Mouse (Mus musculus) left cerebral cortex, postnatal 36 days (tissue): ENCODE measurements around the gene Csdc2. TPM values are rescaled to one million over a fixed set of nuclear protein-coding genes. Genes with fewer than 3 reads are reported as not detected.

Experiments used
- DNase-seq, 2 experiments: peaks; one replicate each; pipeline ENCODE4 v3.0.0; 2021 to 2022; ENCODE audit warnings: low spot score in 2 of 2, mixed read lengths in 1 of 2
- intact Hi-C: fragments of 180-260 bp; cut with DNase I; formaldehyde crosslinking; loops from one replicate; pipeline ENCODE4 v1.15.1; 2025
- total RNA-seq, 2 experiments: library from RNA; stranded (reverse); gene quantifications; 2 replicates each; pipeline ENCODE4 v1.2.3; 2021

Gene Csdc2
- total RNA-seq, 2 experiments from 2014 or later = 83.6 to 86.1 TPM

- intact Hi-C loops = no loop called here
- DNase-seq = no peak
These were observed 15.9 kb upstream of the Csdc2 start for GRCm38 (mm10) chr15:81920546-81921217.

GRCm38 (mm10) chr15:81921255-81921654, 15.3 kb upstream of the Csdc2 start:
- intact Hi-C loops = no loop called here
- no peak for DNase-seq

- no peak for DNase-seq
- intact Hi-C loops = no loop called here
These were observed 11.6 kb upstream of the Csdc2 start for GRCm38 (mm10) chr15:81924933-81925332.

GRCm38 (mm10) chr15:81925760-81926445, 10.7 kb upstream of the Csdc2 start, which contains the start of gene Polr3h:
Gene Polr3h (minus strand): TSS chr15:81926240.
- intact Hi-C loops = no loop called here
- peak; percentile 91 for DNase-seq

GRCm38 (mm10) chr15:81926446-81926822, 10.1 kb upstream of the Csdc2 start:
- intact Hi-C loops = no loop called here
- DNase-seq = no peak

- DNase-seq = no peak
- intact Hi-C loops = no loop called here
These were observed 8.8 kb upstream of the Csdc2 start for GRCm38 (mm10) chr15:81927741-81928140.

- DNase-seq = no peak
- intact Hi-C loops = no loop called here
These were observed 8.3 kb upstream of the Csdc2 start for GRCm38 (mm10) chr15:81928277-81928676.

- intact Hi-C loops = no loop called here
- peak; percentile 72 for DNase-seq
These were observed 3.5 kb upstream of the Csdc2 start for GRCm38 (mm10) chr15:81932951-81933470.

- intact Hi-C loops = no loop called here
These were observed 2.6 kb upstream of the Csdc2 start for GRCm38 (mm10) chr15:81933986-81934385.

GRCm38 (mm10) chr15:81935869-81936637, 506 bp upstream of the Csdc2 start:
- intact Hi-C loops = no loop called here
- no peak for DNase-seq

More at GRCm38 (mm10) chr15:81933986-81934385, 2.6 kb upstream of the Csdc2 start:
- no peak for DNase-seq

GRCm38 (mm10) chr15:81937098-81937972, 776 bp downstream of the Csdc2 start:
- DNase-seq = peak; percentile 72 to 79
- intact Hi-C loops = no loop called here

- no peak for DNase-seq
- intact Hi-C loops = loop anchor here (2.0 kb wide), 1 partner anchor 21 kb away; no protein-coding TSS in a partner anchor
These were observed 1.7 kb downstream of the Csdc2 start for GRCm38 (mm10) chr15:81938246-81938645.

- intact Hi-C loops = loop anchor here (2.0 kb wide), 1 partner anchor 20 kb away; no protein-coding TSS in a partner anchor
- DNase-seq = no peak
These were observed 2.7 kb downstream of the Csdc2 start for GRCm38 (mm10) chr15:81939157-81939715.

- no peak for DNase-seq
- intact Hi-C loops = loop anchor here (2.0 kb wide), 1 partner anchor 19 kb away; no protein-coding TSS in a partner anchor
These were observed 3.2 kb downstream of the Csdc2 start for GRCm38 (mm10) chr15:81939774-81940173.

- no peak for DNase-seq
- intact Hi-C loops = no loop called here
These were observed 3.7 kb downstream of the Csdc2 start for GRCm38 (mm10) chr15:81940219-81940618.

GRCm38 (mm10) chr15:81941010-81941409, 4.5 kb downstream of the Csdc2 start:
- intact Hi-C loops = no loop called here
- DNase-seq = no peak

GRCm38 (mm10) chr15:81943176-81943749, 6.7 kb downstream of the Csdc2 start:
- intact Hi-C loops = no loop called here

GRCm38 (mm10) chr15:81949076-81949475, 12.5 kb downstream of the Csdc2 start:
- intact Hi-C loops = no loop called here
- DNase-seq = no peak

More at GRCm38 (mm10) chr15:81943176-81943749, 6.7 kb downstream of the Csdc2 start:
- no peak for DNase-seq
